Mouse (Mus musculus): Measurements from ENCODE around the gene Kcmf1. TPM values are rescaled to one million over a fixed set of nuclear protein-coding genes. Genes with fewer than 3 reads are reported as not detected.

Gene Kcmf1
- total RNA-seq, 2 experiments from 2014 or later = 150 TPM

DNA sequence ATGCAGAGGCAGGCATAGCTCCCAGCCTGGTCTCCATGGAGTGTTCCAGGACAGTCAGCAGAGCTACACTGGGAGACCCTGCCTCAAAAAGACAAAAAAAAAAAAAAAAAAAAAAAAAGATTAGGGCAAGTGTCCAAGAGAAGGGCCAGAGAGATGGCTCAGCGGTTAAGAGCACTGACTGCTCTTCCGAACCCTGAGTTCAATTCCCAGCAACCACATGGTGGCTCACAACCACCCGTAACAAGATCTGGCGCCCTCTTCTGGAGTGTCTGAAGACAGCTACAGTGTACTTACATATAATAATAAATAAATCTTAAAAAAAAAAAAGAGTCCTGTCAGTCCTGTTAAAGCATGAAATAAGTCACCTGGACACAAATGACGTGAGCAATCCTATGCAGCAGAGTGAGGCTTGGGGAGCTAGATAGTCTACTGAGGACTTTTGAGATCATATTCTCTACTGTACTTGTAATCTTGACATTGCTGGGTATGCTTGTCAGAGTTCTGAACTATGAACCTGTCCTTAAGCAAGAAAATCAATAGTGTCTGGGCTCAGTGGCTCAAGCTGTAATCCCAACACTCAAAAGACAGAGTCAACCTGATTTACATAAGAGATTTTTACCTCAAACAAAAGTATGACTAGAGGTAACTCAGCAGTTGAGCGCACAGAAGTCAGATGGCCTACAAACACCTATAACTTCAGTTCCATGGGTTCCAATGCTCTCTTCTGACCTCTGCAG lies 2.6 kb upstream of the Kcmf1 start:
- DNase-seq = no peak
- intact Hi-C loops (cut with DNase I) = no loop called here

DNA sequence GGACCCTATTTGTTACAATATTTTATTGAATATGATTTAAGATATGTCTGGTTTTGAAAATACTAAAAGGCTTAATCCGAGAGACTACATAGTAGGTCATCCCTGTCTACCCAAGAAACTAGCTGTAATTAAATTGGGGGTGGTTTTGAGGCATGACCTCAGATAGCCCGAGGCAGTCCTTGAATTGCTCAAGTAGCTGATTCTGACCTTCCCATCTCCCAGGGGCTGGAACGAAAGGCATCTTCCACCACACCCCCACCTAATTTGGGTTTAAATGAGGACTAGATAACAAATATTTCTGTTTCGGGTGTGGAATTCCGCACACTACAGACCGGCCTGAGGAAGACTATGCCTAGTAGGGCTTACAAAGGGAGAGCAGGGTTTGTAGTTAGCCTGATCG lies 1.2 kb upstream of the Kcmf1 start:
- intact Hi-C loops (cut with DNase I) = no loop called here
- DNase-seq = no peak

DNA sequence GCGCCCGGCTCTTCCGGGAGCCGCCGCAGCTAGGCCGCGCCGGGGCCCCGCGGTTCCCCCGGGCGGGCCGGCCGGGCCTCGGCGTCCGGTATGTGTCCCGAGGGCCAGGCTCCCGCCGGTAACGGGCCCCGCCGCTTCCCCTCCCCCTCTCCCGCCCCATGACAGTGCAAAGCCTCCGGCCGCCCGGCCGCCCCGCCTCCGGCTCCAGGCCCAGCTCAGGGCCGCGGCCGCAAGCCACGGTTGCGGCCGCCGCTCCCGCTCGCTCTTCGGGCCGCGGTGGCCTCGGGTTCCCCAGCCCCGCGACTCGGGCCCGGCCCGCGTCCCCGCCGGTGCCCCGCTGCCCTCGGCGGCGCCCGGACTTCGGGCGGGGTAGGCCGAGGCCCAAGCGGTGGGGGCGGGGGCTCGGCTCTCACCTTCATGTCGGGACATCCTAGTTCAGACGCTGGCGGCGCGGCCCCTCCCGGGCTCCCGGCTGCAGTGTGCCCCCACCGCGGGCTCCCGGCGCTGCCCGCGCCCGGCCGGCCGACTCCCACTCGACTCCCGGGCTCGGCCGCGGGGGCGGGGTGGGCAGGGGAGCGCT lies 488 bp downstream of the Kcmf1 start:
- intact Hi-C loops (cut with DNase I) = no loop called here
- peak; percentile 57 to 73 for DNase-seq

DNA sequence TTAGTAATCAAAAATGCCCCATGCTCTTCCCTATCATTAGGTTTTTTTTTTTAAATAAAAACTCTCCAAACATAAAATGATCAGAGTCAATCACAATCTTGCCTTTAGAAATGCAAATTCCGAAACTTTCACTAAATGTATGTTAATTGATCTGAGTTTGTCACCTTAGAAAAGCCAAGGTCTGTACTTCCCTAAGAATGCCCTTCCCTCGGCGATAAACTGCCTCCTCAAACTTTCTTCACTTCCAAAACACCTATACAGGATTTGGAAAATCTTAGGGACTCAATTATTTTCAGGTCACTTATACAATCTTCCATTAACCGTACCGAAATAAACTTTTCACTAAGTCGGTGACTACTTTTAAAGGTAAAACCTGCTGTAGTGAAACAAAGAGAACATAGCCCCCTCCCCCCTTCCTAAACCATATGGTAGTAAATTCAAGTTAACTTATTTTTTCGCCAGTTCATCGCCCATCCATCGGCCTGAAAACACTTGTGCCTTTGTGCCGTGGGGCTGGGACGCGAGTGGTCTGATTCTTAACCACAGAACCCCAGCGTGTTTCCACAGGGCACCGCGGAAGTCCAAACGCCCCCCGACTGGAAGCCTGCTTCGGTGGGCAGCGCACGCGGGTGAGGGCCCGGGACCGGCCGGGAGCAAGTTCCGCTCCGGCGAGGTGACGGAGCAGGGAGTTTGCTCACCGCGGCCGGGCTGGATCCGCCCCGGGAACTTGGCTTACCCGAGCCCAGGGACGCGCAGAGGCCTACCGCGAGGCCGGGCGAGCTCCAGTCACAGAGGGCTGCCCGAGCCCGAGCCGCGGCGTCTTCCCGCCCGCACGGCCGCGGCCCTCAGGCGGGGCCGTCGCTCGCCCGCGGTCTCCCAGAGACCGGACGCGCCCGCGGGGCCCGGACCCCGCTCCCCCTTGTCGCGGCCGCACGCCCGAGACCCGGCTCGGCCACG lies 1.3 kb downstream of the Kcmf1 start:
- DNase-seq = peak in 1 of 2 experiments; percentile 41
- intact Hi-C loops (cut with DNase I) = no loop called here

DNA sequence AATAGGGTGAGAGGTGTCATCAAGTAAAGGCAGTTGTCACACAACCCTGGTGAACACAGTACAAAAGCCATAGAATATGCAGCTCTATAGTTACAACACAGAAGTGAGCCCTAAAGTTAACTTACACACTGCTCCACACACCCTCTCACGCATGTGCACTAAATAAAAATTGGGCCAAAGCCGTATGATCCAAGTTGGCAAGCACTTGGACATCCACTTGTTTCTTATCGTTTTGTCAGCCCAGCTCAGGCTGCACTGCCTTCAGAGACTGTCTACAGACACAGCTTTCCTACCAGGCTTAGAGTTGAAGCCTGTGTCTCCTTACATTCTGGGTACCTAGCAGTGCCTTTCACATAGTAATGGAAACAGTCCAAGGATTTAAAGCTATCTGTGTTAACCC lies 4.8 kb downstream of the Kcmf1 start:
- intact Hi-C loops (cut with DNase I) = loop anchor here (5.0 kb wide), 1 partner anchor 43 kb away; no protein-coding TSS in a partner anchor
- no peak for DNase-seq

DNA sequence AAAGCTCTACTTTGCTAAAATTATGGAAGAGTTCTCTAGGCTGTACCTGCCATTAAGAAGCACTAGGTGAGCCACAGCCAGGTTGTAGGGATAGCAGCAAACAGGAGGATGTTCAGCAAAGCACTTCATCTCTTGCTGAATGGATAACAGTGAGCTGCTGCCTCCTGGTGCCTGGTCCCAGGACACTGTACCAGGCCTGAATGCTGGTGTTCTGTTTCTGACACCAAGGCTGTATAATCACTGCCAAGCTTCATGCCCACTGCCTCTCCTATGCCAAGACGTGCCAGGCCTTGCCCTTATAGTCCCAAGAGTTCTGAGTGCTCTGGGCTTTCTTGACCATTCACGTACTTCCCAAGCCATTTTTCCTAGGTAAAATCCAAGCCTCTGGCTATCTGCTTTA lies 8.5 kb downstream of the Kcmf1 start:
- no peak for DNase-seq
- intact Hi-C loops (cut with DNase I) = loop anchor here (5.0 kb wide), 1 partner anchor 39 kb away; no protein-coding TSS in a partner anchor

DNA sequence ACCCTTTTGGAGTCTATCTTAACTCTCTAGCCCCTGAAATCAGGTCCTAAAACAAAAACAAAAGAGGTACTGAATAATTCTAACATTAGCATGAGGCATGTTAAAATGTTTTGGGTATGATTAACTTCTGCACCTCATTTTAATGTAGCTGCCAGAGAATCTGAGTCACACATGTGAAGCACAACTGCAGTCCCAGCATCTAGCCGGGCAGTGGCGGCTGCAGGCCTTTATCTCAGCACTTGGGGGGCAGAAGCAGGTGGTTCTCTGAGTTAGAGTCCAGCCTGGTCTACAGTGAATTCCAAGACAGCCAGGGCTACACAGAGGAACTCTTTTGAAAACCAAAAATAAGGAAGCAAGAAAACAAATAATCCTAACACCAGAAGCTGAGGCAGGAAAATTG lies 11.1 kb downstream of the Kcmf1 start:
- intact Hi-C loops (cut with DNase I) = no loop called here
- no peak for DNase-seq

DNA sequence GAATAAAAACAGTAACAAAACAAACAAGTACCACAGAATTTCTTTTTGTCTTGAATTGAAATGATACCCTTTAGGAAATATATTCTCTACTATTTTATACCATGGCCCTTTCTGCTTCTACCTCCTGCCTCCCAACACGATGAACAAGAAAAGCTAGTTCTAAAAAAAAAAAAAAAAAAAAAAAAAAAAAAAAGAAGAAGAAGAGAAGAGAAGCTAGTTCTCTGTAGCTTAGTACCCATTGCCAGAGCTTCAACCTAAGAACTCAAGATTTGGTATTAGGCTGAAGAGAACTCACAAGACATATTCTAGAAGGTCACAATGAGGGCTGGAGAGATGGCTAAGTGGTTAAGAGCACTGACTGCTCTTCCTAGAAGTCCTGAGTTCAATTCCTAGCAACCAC lies 14.5 kb downstream of the Kcmf1 start:
- intact Hi-C loops (cut with DNase I) = no loop called here

DNA sequence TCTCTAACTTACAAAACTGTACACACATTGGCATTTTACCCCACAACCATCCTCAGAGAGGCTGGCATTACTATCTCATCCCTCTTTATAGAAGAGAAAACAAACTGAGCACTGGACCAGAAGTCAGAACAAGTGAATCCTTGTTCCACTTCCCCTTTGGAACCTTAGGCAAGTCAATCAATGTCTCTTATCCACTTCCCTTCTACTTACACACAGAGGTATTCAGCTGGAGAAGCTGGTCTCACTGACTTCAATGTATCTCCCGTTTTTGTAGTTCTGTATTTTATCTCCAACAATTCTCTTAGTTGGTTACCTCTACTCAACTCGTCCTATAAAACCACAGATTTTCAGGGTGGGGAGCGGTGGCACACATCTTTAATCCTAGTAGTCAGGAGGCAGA lies 15.0 kb downstream of the Kcmf1 start:
- DNase-seq = no peak
- intact Hi-C loops (cut with DNase I) = no loop called here

More for the DNA sequence above, 14.5 kb downstream of the Kcmf1 start:
- DNase-seq = no peak

DNA sequence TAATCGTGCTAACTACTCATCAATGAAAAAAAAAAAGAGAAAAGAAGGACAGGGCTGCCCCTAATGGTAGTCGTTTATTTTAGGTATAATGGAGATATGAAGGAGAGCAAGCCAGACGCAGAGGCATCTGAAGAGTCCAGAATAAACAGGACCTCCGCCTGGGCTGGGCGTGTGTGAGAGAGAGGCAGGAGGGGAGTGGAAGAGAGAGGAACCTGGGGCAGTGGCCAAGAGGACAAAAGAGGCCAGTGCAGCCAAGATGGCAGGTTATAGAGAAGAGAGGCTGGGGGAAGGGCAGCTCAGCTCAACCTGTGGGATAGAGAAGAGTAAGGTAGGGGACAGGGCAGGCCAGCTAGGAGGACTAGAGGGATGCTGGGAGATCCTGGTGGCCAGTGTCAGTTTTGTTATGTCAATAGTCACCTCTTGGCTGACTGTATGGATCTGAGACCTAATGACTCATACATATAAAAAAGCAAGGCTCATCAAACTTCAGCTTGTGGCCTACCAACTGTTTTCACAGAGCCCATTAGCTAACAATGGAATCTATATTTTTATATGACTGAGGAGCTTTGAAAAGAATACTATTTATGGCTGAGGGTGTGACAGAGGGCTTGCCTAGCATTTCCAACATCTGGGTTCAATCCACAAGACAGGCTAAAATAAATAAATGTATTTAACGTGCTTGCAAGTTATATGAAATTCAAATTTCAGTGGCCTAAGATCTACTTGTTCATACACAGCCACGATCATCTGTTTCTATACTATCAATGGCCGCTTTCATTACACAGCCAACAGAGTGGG lies 16.9 kb downstream of the Kcmf1 start:
- DNase-seq = no peak
- intact Hi-C loops (cut with DNase I) = no loop called here

DNA sequence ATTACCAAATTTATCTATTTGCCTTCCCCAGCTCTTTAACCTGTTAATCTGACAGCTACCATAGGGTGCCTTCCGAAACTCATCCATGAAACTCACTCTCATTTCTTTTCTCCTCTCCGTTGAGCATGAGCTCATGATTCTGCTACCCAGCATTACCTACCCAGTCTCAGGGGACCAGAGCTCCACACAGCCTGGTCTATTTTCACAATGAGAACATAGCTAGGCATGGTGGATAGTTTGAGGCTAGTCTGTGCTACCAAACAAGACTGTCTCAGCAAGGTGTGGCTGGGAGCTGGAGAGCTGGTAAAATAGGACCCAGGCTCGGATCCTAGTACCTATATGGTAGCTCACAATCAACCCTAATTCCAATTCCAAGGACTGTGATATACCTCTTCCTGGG lies 17.6 kb downstream of the Kcmf1 start:
- no peak for DNase-seq
- intact Hi-C loops (cut with DNase I) = no loop called here

DNA sequence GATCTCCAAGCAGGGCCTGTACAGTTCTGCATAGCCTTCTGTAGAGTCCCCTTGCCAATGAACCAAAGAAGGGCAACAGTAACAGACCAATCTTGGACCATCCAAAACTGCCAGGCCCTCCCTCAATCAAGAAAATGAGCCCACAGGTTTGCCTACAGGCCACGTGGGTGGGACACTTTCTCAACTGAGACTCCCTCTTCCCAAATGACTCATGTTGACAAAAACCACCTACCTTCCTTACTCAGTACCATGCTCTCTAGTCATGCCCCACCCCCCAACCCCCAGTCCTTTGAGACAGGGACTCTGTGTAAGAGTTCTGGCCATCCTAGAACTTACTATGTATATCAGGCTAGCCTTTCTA lies 18.2 kb downstream of the Kcmf1 start:
- intact Hi-C loops (cut with DNase I) = no loop called here
- DNase-seq = no peak

DNA sequence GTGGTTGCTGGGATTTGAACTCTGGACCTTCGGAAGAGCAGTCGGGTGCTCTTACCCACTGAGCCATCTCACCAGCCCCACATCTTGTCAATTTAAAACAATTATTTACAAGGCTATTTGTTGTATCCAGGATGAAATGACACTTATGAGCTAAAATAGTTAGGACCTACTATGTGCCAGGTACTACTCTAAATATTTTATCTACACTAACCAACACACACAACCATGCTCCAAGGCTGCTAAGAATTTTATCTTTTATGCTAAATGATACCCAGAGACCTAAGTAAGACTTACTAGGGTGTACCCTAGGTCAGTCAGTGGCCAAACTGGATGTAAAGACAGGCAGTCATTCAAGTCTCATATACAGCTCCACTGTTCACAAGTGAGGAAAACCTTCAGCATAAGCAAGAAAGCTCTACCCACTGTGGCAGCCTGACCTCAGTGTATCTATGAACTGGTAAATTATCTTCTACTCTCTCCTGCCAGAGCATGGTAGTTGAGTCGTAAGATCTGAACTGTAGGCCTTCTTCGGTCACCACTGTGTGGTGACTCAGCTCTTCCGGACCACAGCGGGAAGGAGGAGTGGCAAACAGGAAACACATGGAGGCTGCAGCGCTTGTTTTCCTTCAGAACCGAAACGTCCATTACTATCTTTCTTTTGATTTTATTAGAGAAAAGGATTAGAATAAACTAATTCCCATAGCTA lies 18.7 kb downstream of the Kcmf1 start:
- intact Hi-C loops (cut with DNase I) = no loop called here
- DNase-seq = no peak

DNA sequence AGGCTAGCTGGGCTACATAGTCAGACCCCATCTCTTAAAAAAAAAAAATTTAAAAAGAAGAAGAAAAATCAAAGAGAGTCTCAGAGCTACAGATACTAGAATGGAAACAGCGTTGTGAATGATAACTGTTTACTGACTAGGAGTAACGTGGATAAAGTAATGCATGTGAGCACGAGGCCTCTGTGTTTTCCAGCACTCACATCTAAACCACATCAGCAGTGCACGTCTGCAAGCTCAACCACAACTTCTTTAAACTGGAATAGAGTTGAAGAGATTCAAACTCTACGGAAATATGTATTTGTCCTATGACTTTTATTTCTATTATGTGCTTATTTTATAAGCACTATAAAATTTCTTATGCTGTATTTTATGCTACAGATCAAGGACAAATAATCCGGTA lies 23.1 kb downstream of the Kcmf1 start:
- no peak for DNase-seq
- intact Hi-C loops (cut with DNase I) = no loop called here

DNA sequence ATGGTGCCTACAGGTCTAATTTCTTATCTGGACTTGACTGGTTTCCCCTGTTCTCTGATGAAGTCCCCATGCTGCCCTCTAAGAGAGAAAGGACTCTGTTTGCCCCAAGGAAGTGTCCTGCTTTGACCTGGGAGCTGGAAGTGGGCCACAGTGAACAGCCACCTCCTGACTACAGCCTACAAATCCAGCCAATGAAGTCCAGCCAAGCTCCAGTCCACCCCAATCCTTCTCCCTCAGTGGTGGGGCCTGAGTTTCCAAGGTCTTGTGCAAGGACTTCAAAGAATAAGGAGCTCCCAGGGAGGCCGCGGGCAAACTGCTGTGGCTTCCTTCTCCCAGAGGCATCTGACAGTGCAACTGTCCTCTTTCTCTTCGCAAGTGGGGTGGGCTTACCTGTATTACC lies 26.4 kb downstream of the Kcmf1 start:
- peak in 1 of 2 experiments; percentile 62 for DNase-seq
- intact Hi-C loops (cut with DNase I) = no loop called here

DNA sequence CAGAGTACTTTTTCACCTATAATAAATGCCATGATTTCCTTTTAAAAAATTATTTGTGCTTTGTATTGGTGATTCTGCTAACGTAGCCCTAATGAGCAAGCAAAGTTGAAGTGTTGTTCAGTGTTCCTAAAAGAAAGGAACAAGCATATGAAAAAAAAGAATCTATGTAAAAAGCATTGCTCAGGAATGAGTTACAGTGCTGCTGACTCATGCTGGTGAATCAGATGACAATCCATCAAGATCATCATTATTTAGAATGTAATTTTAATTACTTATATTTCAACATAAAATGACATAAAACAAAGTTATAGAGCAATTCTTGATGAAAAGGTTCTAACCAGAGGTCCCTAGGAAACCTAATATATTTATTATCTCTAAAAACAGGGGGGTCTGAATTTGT lies 27.5 kb downstream of the Kcmf1 start:
- intact Hi-C loops (cut with DNase I) = no loop called here
- DNase-seq = no peak

DNA sequence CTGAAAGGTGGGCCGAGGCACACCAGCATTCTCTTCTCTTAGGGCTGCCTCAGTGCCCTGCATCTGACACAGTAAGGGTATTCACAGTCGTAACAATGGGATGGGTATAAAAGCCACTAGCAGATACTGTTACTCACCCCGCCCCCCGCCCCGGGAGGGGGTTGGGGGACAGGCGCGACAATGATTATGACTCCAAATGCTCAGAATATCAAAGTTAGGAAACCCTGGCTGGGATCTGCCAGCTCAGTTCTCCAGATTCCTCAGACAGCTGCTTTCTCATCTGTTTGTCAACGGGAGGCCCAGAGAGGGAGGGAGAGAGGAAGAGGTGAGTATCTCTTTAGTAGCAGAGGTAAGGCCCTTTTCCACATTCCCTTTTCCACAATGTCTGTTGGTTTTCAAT lies 30.2 kb downstream of the Kcmf1 start:
- DNase-seq = no peak
- intact Hi-C loops (cut with DNase I) = no loop called here

DNA sequence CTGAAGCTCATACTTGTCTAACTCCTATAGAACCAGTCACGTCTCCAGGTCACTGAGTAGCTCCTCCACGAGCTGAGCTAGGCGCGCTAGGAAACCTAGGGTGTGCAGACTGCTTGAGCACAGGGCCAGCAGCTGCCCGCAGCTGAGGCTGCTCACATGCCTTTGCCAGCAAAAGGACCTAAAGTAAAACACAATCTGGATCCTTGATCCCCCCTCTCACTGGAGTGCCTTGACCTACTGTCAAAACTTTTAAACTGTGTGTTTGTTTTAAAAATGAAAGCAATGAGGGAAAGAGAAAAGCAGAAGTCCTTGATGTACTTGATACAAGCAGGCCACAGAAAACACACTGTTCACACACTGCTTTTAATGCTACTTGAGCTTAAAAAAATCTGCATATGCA lies 31.1 kb downstream of the Kcmf1 start:
- intact Hi-C loops (cut with DNase I) = no loop called here

DNA sequence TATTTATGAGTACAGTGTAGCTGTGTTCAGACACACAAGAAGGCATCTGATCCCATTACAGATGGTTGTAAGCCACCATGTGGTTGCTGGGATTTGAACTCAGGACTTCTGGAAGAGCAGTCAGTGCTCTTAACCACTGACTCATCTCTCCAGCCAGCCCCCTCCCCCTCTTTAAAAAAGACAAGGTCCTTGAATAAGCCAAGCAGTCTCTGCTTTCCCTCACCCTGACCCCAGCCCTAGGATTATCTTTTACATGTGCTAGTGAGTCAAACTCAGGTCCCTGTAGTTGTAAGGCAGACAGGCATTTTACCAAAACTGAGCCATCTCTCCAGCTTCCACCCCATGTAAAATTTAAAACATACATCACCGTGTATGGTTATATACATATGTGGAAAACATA lies 32.0 kb downstream of the Kcmf1 start:
- intact Hi-C loops (cut with DNase I) = no loop called here
- no peak for DNase-seq

More for the DNA sequence above, 31.1 kb downstream of the Kcmf1 start:
- DNase-seq = no peak

DNA sequence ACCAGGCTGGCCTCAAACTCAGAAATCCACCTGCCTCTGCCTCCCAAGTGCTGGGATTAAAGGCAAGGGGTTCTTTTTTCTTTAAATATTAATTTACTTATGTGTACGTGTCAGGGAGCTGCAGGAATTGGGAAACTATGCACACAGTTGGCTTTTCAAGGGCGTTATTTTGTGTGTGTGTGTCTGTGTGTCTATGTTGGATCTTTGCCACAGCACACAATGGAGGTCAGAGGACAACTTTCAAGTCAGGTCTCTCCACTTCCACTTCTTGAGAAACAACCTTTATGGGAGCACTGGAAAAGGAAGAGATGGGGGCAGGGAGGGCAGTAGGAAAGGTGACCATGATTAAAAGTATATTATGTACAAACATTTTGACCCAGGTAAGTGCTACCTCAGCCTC lies 33.5 kb downstream of the Kcmf1 start:
- intact Hi-C loops (cut with DNase I) = no loop called here
- DNase-seq = no peak

Data from gastrocnemius, postnatal 36 days (tissue).